Mouse (Mus musculus) hindbrain, embryonic 14.5 days (tissue): ENCODE results near the gene Use1. TPM values are rescaled to one million over a fixed set of nuclear protein-coding genes. Genes with fewer than 3 reads are reported as not detected.

Experiments
- ATAC-seq: fragments of 200-750 bp; cut with Nextera tagmentation; 2 replicates; pipeline ENCODE4 v1.8.0; 2017; ENCODE audit warnings: moderate number of reproducible peaks, mild to moderate bottlenecking, moderate TSS enrichment, moderate library complexity; ENCODE audit not compliant: low FRiP score
- DNase-seq: peaks from one replicate; pipeline ENCODE4 v3.0.0-alpha.2; 2015; ENCODE audit warnings: low spot score
- H3K27ac ChIP-seq: fragments of 300-500 bp; sonication (generic); 2 replicates; pipeline ENCODE4 v1.5.1; 2014; ENCODE audit warnings: mild to moderate bottlenecking, moderate library complexity
- H3K27me3 ChIP-seq: fragments of 300-500 bp; sonication (generic); 2 replicates; pipeline ENCODE4 v1.6.1; 2014; ENCODE audit warnings: mild to moderate bottlenecking, low read length, mixed read lengths; ENCODE audit not compliant: control insufficient read depth, insufficient read depth
- H3K36me3 ChIP-seq: fragments of 300-500 bp; sonication (generic); replicated peaks from 2 replicates; pipeline ENCODE4 v1.6.1; 2014; ENCODE audit not compliant: control insufficient read depth, insufficient read depth
- H3K4me1 ChIP-seq: fragments of 300-500 bp; sonication (generic); replicated peaks from 2 replicates; pipeline ENCODE4 v1.6.1; 2014; ENCODE audit warnings: antibody characterized with exemption, low read length, mixed read lengths; ENCODE audit not compliant: control insufficient read depth, insufficient read depth
- H3K4me2 ChIP-seq: fragments of 300-500 bp; sonication (generic); replicated peaks from 2 replicates; pipeline ENCODE4 v1.6.1; 2014; ENCODE audit warnings: mild to moderate bottlenecking, moderate library complexity
- H3K4me3 ChIP-seq: fragments of 300-500 bp; sonication (generic); replicated peaks from 2 replicates; pipeline ENCODE4 v1.5.1; 2014; ENCODE audit warnings: mild to moderate bottlenecking, low read length
- H3K9ac ChIP-seq: fragments of 300-500 bp; sonication (generic); 2 replicates; pipeline ENCODE4 v1.6.1; 2014
- H3K9me3 ChIP-seq: fragments of 300-500 bp; sonication (generic); 2 replicates; pipeline ENCODE4 v1.6.1; 2016; ENCODE audit warnings: low read length; ENCODE audit not compliant: control insufficient read depth
- WGBS: fragments of 180-500 bp; shearing (Covaris S2); extraction: QIAGEN DNeasy Blood & Tissue Kit; methylation state at CpG from one replicate; pipeline ENCODE4 v1.1.7; 2014; 5-methylcytosine and 5-hydroxymethylcytosine counted together
- polyA plus RNA-seq: library from polyadenylated mRNA; unstranded; fragments of >200 nt; fragmentation: Nextera tagmentation; extraction: Ambion mirVana; gene quantifications from 2 replicates; pipeline ENCODE4 v1.2.1, GENCODE M21; 2014

Use1 gene
- polyA plus RNA-seq, 1 experiment from 2014 or later = 126 TPM

DNA sequence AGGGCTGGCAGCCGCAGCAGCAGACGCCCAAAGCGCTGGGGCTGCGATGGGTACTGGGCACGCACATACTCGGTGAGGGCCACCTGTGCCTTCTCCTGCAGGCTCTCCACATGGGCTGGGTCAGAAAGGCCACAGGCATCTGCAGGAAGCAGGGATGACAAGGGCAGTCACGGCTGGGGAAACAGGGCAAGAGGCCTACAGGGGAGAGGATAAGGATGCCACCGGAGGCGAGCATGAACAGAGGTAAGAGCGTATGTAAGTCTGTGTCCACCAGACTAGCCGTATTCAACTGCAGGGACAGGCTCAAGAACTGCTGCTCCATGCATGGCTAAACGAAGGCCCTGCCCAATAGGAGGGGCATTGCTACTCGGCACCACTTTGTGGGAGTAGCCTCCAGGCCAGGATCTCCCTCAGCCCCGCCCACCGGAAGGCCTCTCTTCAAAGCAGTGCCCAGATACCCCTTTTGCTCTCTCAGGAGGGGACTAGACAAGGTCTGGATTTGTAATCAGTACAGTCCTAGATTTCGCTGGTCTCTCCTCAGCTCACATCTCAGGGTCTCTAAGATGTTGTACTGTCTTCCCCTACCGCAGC, 8.1 kb downstream of the Use1 start:
- Histone ChIP-seq H3K9me3 (no peaks in the 10 kb centered on the region), H3K36me3 (peaks cover 19% of the 10 kb centered on the region), H3K27me3 (no peaks in the 10 kb centered on the region), H3K4me1 (peaks cover 37% of the 10 kb centered on the region), H3K27ac (no peak overlapping the region), H3K4me3 (no peak overlapping the region), H3K4me2 (no peak overlapping the region), H3K9ac (no peak overlapping the region)
- WGBS = 79% methylated on average over 17 of the region's 17 CpGs
- ATAC-seq (no peak), DNase-seq (no peak)

DNA sequence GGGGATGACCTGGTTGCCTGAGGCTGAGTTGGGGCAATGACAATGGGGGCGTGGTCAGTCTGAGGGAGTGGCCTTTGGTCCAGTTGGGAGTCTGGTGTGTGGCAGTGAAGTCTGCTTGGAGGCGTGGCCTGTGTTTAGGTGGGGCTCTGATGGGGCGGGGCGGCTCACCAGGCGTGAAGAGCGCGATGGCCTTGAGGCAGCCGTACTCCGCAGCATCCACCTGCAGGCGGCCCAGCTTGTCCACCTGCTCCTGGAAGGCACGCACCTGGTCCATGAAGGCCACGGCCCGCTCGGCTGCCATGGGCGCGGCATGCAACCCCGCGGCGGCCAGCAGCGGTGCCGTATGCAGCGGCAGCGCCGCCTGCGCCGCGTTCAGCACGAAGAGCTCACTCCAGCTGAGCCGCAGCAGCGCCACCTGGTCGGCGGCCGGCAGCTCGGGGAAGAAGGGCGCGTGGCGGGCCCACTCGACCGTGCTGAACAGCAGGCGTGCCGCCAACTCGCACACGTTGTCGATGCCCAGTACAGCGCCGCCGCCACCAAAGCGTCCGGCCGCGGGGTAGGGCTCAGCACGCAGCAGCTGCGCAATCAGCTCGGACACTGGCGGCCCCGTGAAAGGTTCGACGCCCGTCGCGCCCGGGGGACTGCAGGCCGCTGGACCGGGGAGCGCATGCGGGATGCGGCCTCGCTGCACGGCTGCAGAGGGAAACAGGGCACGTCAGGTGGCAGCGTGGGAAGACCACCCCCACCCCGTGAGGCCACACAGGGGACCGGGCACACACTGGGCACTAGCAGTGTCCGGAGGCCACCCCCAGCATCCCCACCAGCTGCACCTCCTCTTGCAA, 9.2 kb downstream of the Use1 start:
- Histone ChIP-seq H3K4me2 (peak overlapping the region; percentile 66), H3K27ac (peak overlapping the region; percentile 77), H3K4me1 (peaks cover 43% of the 10 kb centered on the region), H3K4me3 (peak overlapping the region; percentile 34), H3K27me3 (no peaks in the 10 kb centered on the region), H3K9me3 (no peaks in the 10 kb centered on the region), H3K9ac (peak overlapping the region; percentile 64), H3K36me3 (peaks cover 15% of the 10 kb centered on the region)
- 3% methylated on average over 59 of the region's 74 CpGs for WGBS
- peak; percentile 63 for DNase-seq
- peak; percentile 10; the same call in 1 of the 2 replicates for ATAC-seq

DNA sequence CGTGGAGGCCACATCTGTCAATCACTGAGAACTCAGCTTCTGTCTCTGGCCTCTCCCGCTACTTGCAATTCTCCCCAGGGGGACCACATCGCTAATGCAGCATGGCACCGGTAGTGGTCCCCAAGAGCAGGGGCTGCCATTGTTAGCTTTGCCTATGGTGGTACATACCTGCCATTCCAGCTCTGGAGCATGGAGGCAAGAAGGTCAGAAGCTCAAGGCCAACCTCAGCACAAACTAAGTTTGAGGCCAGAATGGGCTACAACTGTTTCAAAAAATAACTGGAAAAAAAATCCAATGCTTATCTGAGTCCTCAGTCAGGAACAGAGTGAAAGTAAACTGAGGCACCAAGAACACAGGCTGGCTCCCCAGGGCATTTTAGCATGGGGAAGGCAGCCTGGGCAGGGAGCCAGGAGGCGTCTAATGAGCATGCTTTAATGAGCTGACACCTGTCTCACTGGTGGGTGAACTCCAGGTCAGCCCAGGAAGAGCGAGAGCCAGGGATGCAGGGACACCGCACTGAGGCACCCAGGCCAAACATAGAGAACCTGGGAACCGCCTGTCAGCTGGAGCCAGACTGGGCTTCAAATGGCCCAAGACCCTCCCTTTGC, 9.9 kb downstream of the Use1 start:
- Histone ChIP-seq H3K36me3 (peaks cover 15% of the 10 kb centered on the region), H3K27ac (peak overlapping the region; percentile 77), H3K4me2 (peak overlapping the region; percentile 66), H3K9ac (peak overlapping the region; percentile 64), H3K27me3 (no peaks in the 10 kb centered on the region), H3K4me1 (peaks cover 46% of the 10 kb centered on the region), H3K9me3 (no peaks in the 10 kb centered on the region), H3K4me3 (peak overlapping the region; percentile 34)
- no peak for DNase-seq
- 27% methylated on average over 8 of the region's 8 CpGs for WGBS
- no peak for ATAC-seq

DNA sequence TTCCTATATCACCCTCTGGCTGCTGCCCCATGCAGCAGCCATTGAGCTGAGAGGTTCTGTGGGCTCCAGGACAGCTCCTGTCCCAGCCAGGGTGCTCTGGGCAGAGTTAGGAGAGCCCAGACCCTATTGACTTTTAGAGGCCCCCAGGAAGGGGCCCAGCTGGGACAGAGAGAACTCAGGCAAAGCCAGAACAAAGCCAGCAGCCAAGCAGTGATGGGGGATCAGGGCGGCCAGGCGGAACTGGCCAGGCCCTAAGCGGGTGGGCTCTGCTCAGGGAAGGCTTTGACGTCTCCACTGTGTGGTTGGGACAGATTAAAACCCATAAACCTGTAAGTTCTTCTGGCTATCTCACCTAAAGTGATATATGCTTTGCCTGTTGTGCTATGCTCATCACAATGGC, 12.4 kb downstream of the Use1 start:
- WGBS = 25% methylated on average over 4 of the region's 4 CpGs
- peak overlapping the region; percentile 13 for H3K4me3 ChIP-seq

DNA sequence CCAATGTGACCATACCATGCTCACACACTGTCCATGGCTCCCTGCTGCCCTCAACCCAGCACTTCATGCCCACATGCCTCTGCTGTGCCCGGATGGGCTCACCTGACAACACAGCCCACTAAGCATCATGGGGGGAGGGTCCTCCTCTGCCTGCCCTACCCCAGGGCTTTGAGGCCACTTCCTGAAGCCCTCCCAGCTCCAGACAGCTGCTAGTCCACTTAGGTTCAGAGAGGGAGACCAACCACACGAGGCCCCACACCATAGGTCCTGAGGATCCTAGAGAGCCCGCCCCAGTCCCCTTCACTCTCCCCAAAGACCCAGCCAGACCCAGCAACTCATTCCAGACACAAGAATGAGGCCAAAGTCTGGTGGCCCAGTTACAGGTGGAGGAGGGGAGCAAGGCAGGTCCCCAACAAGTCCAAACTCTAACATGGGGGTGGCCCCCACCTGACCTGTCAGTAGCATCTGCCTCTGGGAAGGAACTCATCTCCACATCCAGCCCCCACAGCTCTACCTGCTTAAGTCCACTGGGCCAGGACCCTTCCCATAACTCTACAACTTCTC, 12.9 kb downstream of the Use1 start:
- Histone ChIP-seq H3K36me3 (peaks cover 4% of the 10 kb centered on the region), H3K9me3 (no peaks in the 10 kb centered on the region), H3K4me1 (peaks cover 46% of the 10 kb centered on the region), H3K9ac (peak overlapping the region; percentile 83), H3K4me2 (peak overlapping the region; percentile 100), H3K4me3 (peak overlapping the region; percentile 78), H3K27ac (no peak overlapping the region), H3K27me3 (no peaks in the 10 kb centered on the region)
- ATAC-seq (no peak), DNase-seq (no peak)
- WGBS = 37% methylated on average over 3 of the region's 3 CpGs

More for the DNA sequence above, 12.4 kb downstream of the Use1 start:
- Histone ChIP-seq H3K9ac (peak overlapping the region; percentile 83), H3K27me3 (no peaks in the 10 kb centered on the region), H3K27ac (no peak overlapping the region), H3K36me3 (peaks cover 10% of the 10 kb centered on the region), H3K9me3 (no peaks in the 10 kb centered on the region), H3K4me1 (peaks cover 46% of the 10 kb centered on the region), H3K4me2 (peak overlapping the region; percentile 100)
- DNase-seq (no peak), ATAC-seq (no peak)

DNA sequence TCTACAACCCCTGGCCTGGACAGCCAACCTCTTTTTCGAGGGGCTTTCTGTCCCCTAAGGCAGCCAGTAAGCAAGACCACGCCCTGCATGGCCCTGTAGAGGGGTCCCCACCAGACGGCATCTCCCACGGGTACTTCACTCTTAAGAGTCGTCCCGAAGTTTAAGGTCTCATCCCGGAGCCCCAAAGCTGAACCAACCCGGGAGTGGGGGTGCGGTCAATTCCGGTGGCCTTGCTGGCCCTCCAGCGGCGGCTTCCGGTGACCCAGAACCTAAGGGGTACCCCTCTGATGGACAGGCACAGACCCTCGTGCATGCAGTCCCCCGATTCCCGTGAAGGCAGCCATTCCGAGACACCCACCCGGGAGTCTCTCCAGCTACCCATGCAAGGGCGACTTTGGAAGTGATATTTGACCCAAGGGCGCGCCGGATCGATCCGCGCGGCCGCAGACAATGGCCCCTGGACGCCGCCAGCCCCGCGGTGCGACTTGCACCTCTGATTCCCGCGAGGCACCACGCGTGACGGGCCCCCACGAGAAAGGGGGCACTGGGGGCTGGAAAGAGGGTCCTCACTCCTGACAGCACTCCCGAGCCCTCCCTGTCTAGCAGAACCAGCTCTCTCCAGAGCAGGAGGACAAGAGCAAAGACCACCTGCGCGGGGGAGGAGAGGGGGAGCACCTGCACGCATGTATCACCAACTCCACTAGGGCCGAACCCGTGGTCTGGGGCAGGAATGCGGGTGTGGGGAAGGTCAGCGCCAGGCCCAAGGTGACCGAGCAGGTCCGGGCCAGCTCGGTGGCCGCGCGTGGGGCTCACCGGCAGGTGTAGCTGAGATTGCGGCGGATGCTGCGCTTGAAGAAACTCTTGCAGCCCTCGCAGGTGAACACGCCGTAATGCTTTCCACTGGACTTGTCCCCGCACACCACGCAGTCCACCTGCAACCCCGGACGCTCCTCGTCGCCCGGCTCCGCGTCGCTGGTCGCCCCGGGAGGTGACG, 13.8 kb downstream of the Use1 start:
- H3K36me3 ChIP-seq = no peaks in the 10 kb centered on the region; the same call in 1 of the 2 replicates
- ATAC-seq = no peak
- peak overlapping the region; percentile 83 for H3K9ac ChIP-seq
- peak overlapping the region; percentile 78 for H3K4me3 ChIP-seq
- WGBS = 1% methylated on average over 71 of the region's 72 CpGs
- H3K4me2 ChIP-seq = peak overlapping the region; percentile 100
- no peaks in the 10 kb centered on the region for H3K9me3 ChIP-seq
- H3K27me3 ChIP-seq = no peaks in the 10 kb centered on the region
- peaks cover 44% of the 10 kb centered on the region for H3K4me1 ChIP-seq
- no peak overlapping the region for H3K27ac ChIP-seq
- no peak for DNase-seq

DNA sequence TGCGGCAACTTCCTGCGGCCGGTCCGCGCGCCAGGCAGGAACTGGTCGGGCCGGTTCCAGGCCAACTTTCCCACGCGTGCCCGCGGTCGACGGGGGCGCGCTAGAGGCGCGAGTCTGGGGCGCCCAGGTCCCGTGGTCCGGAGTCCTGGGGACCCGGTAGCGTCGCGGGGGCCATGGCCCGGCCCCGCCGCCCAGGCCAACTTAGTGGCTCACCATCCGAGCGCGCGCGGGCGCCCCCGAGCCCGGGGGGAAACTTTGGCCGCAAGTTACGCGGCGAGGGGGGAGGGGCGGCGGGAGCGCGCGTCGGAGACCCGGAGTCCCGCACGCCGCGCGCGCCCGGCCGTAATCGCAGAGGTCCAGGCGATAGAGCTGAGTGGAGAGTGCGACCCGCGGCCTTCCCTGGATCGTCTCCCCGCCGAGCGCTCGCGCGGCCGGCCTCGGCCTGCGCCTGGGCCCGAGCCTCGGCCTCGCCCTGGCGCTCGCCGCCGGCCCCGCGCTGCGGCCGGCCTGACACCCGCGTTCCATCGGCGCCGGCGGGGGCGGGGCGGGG, 14.8 kb downstream of the Use1 start, which contains the start of gene Nr2f6:
Gene Nr2f6, minus strand, starts transcription at position 540 of the 550 bp plus-strand sequence.
- Histone ChIP-seq H3K4me3 (peak within 1 kb of the TSS; percentile 78), H3K4me2 (peak within 1 kb of the TSS; percentile 100), H3K4me1 (peaks cover 34% of the 10 kb centered on the region), H3K9ac (peak within 1 kb of the TSS; percentile 83), H3K9me3 (no peaks in the 10 kb centered on the region), H3K27me3 (no peaks in the 10 kb centered on the region), H3K36me3 (no peaks in the 10 kb centered on the region), H3K27ac (peak within 1 kb of the TSS; percentile 88)
- ATAC-seq = peak; percentile 62
- peak; percentile 64 for DNase-seq
- WGBS = under 1% methylated on average over 30 of the region's 89 CpGs
